Mouse (Mus musculus) left cerebral cortex, postnatal 4 days (tissue): ENCODE measurements at regions not wholly inside any gene's neighbourhood (a gene's known extent, or its start where the extent isn't known, plus 50 kb on each side); places are given as distances from the start of the nearest gene placed in this dataset.
A peak's percentile ranks its signal among the peaks of the same experiment; 100 is the strongest.

Experiments
- DNase-seq: peaks from one replicate; pipeline ENCODE4 v3.0.0-alpha.2; 2022
- intact Hi-C: fragments of 180-260 bp; cut with DNase I; formaldehyde crosslinking; loops from one replicate; pipeline ENCODE4 v1.15.1; 2025

DNA sequence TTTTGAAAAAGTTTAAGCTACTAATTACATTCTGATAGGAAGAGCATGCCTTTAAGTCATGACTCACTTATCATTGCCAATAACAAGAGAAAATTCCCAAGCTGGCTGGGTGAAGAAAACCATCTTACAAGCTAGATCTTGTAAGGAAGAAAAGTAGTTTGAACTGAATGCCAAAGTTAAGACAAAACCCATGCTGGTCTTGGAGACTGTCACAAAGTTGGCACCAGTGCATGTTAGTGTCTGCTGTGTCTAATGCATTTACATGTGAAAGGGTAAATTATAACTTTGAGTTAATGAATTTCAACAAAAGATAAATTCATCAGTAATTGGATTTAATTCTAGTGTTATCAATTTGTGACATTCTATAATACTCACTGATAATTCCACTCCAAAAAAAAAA is 533.6 kb upstream of the Fam241a start:
- DNase-seq, result no peak
- intact Hi-C loops, result no loop called here

DNA sequence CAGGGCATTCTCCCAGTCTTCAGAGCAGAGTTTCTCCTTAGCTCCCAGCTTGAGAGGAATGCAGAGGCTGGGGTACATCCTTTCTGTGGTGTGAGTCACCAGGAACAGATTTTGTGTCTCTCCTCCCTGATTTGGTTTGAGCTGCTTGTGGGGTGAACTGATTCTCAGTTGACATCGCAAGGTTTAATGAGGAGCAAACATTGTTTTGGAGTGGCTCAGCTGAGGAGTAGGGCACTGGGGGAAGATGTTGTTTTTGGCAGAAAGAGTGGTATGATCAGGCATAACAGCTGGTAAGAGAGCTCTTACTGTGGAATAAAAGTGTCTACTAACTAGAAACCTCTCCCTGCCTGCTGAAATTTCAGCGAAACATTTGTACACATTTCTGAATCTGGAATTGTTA is 519.4 kb upstream of the Fam241a start:
- intact Hi-C loops, result no loop called here
- DNase-seq, result no peak

DNA sequence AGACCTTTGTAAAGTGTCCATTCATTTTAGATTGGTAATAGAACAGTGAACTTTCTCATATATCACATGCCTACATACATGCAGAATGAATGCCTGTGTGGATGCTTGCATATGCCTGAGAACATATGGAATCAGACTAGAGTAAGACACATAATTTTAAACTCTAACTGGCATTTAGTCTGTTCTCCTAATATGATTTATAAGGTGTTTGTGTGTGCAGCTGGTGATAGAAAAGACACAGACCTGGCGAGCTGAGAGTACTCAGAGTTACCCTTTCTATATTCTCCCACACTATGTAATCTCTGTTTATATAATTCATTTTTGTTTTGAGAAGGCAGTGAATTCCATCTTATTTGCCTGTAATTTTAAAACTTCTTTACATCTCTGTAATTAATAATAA is 517.4 kb upstream of the Fam241a start:
- no peak for DNase-seq
- intact Hi-C loops, result no loop called here

DNA sequence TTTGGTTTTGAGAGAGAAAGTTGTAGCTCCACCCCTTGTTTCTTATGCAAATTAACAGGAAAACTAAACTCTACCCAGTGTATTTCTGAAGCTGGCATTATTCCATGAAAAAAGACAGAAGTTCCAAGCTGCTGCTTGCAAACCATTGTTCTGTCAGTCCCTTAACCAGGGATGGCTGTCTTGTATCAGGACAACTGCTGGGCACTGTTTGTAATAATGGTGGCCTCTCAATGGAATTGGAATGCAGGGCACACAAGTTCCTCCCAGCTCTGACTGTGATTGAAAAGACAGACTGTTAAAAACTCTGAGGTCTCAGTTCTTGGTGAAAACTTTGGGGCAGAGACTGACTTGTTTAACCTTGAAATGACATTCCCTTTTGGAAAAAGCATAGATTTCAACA is 516.0 kb upstream of the Fam241a start:
- intact Hi-C loops, result no loop called here
- no peak for DNase-seq

DNA sequence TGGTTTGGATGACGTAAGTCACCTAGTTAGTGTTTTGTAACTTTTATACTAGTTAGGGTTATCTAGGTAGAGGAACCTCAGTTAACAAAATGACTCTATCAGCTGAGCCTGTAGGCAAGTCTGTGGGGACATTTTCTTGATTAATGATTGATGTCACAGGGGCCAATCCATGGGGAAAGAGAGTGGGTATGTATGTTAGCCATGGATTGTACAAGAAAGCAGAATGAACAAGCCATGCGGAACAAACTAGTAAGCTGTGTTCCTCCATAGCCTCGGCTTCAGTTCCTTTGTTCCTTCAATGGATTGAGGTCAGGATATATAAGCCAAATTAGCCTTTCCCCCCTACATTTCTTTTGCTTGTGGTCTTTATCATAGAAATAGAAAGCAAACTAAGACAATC is 498.7 kb upstream of the Fam241a start:
- intact Hi-C loops, result no loop called here
- no peak for DNase-seq

DNA sequence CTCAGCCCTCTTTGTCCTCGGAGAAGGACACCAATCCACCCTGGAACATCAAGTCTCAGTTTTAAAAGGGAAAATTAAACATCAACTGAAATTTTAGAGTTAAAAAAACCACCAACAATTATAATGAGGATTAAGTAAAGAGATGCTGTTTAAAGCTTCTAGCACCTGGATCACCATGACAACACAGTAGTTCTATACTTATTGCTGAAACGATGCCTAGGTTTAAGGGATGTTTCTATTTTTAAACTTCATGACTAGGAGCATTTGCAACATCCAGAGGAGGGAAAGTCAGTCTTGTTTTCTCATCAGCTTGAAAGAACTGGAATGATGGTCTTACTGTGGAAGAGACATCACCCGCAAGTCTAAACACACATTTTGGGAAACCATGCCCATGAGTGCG is 484.5 kb upstream of the Fam241a start:
- DNase-seq, result no peak
- intact Hi-C loops, result no loop called here

DNA sequence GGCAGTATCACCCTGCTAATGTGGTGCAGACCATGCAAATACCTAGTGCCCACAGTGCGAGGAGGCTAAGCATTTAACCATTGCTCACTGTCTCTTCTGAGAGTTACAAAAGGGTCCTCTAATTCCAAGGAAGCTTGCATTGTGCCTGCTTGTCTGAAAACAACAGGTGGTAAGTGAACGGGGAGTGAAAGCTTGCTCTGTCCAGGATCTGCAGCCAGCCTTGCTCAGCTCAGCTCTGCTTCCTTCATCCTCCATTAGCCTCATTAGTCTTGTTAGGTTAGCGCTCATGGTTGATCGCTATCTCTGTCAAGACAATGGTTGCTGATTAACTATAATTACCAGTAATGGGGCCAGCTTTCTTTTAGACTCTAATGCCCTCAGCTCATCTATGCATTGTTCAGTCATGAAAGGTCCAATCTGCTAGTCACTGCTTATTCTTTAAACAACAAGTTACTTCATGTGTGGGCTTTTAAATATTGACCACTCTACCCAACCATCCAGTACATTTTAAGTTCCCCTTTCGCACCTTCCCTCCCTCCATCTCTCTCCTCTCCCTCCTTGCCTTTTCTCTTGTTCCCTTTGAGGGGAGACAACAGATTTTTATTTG is 473.5 kb upstream of the Fam241a start:
- intact Hi-C loops, result no loop called here
- DNase-seq, result no peak

DNA sequence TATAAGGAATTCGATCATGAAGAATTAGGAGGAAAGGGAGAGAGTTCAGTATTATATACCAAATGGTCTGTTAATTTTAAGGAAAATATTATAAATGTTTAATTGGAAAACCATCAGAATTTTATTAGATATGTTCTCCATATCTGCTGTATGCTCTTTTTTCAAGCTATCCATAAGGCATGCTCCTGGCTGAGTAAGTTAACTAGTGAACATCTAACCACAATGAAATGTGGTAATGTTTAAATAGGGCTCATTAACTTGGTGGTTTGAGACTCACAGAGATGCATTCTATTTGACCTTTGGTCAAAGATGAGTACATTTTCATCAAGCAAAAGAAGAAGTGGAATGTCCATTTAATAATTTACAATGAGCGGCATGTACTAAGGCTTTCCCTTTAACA is 466.2 kb upstream of the Fam241a start:
- intact Hi-C loops, result no loop called here
- DNase-seq, result no peak

DNA sequence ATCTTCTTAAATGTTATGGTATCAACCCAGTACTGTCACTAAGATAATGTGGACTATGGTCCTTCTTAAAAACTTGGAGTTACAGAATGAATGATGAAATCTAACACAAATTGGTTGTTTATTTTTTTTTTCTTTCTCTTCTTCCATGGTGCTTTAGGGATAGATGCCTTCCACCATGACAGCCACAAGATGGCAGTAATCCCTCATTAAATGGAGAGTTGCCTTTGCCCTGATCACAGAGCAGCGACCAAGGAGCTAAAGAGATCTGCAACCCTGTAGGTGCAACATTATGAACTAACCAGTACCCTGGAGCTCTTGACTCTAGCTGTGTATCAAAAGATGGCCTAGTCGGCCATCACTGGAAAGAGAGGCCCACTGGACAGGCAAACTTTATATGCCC is 453.0 kb upstream of the Fam241a start:
- DNase-seq, result peak; percentile 29
- intact Hi-C loops, result loop anchor here (1.0 kb wide), 1 partner anchor 855 kb away; no protein-coding TSS in a partner anchor

DNA sequence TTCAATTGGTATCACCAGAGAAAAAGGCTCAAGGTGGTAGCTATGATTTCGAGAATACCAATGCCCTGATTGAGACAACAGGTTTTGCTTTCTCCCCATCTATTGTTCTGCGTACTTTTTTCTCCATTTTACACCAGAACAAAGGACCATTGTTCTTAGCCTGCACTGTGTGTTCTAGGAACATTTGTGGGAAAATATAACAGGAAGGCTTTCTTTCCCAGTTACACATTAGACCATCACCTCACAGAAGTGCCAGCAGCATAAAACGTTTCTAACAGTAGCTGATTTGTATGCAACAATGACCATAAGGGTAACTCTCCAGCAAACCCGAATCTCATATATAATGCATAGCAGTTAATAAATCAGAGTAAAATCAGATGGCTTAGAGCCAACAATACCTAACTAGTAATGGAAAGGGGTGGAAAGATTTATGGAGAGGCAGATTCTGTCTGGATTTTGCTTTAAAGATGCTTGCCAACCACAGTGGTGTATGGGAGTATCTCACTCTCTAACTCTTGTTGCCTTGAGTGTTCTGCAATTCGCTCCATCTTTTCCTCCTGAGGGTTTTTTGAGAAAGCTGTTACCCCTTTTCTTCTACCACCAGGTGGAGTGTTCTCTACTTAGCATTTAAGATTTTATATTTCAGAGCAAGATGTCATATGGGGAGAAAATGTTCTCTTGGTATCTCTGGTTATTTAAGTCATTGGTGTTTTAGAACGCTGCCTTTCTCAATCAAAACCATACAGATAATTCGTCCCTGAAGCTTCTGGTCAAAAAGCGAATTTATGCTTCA is 451.9 kb upstream of the Fam241a start:
- intact Hi-C loops, result no loop called here
- DNase-seq, result no peak

DNA sequence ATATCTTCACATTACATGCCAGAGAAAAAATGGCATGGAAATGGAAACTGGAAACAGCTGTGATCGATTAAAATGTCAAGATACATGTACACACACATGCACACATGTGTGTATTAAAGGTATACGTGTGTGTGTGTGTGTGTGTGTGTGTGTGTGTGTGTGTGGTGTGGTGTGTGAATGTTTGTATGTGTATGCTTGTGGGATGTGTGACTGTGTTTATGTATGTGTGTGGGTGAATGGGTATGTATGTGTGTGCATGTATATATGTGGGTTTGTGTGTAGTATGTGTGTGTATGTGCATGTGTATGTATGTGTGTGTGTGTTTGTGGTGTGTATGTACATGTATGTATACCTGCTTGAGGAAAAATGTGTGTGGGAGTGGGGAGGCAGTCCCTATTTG is 441.4 kb upstream of the Fam241a start:
- intact Hi-C loops, result loop anchor here (5.0 to 10.0 kb wide), 2 partner anchors 153 to 250 kb away; no protein-coding TSS in a partner anchor
- no peak for DNase-seq

DNA sequence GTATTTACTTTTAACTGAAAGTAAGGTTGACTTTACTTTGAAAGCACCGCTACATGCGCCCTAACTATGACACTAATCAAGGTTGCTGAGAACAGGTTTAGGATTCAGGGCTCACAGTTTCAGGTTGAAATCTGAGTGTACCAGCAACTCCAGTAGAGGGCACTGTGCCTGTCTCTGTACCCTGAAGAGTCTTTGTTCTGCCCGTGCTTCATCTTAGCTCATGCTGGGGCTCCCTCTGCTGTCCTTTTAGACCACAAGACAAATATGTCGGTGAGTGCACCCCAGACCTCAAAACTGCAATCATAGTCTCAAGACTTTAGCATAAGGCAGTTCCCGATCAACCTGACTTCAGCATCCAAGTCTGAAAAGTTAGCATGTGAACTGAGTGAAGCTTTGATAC is 440.9 kb upstream of the Fam241a start:
- intact Hi-C loops, result loop anchor here (5.0 to 10.0 kb wide), 2 partner anchors 152 to 250 kb away; no protein-coding TSS in a partner anchor

DNA sequence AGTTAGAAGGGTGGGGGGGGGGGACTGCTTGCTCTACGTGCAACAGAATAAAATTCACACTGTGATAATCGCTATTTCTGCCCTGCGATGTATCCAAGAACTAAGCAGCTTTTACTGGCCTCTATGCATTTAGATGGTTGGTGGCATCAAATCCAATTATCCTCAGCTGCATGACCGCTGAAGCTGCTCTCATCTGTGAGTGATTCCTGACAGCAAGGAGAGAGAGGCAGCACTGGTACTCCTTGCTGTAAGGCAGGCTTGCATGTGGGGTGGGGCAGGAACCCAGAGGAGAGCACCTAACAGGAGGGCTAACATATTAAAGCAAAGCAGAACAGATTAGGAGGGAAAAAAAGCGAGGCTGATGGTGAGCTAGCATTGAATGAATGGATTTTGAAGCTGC is 431.6 kb upstream of the Fam241a start:
- peak; percentile 2 for DNase-seq
- intact Hi-C loops, result no loop called here

More for the DNA sequence above, 440.9 kb upstream of the Fam241a start:
- DNase-seq, result peak; percentile 78

DNA sequence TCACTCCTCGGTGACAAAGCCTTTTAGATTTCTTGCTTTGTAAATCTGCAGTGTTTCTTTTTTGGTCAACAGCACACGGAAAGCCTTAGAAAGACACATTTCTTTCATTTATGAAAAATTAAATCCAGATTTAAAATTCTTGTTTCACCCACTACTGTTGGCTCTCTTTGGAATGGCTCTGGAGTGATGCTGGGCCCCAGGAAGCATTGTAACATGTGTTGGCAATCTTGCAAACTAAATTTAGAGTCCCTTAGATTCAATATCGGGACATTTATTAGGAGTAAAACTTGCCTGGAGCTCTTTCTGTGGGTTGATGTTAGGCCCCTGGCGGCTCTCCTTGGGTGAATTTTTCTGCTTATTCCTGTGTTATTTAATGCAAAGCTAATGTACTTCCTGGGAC is 405.2 kb upstream of the Fam241a start:
- intact Hi-C loops, result no loop called here
- no peak for DNase-seq

DNA sequence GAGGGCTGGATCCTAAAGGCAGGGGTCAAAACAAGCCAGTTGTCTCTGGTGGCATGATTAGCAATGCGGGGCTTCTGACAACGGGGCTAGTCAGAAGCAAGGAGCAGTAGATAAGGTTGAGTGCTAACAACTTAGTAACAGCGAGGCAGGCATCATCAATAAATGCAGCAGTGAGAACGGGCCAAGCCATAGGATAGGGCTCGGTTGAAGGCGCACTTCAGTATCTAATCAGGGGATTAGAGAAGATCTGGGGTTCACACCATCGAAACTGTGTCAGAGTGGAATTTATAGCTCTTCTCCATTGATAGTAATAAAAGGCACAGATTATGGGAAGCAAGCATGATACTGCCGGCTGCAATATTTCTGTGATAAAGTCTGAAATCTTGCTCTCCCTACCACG is 402.0 kb upstream of the Fam241a start:
- intact Hi-C loops, result no loop called here
- no peak for DNase-seq

DNA sequence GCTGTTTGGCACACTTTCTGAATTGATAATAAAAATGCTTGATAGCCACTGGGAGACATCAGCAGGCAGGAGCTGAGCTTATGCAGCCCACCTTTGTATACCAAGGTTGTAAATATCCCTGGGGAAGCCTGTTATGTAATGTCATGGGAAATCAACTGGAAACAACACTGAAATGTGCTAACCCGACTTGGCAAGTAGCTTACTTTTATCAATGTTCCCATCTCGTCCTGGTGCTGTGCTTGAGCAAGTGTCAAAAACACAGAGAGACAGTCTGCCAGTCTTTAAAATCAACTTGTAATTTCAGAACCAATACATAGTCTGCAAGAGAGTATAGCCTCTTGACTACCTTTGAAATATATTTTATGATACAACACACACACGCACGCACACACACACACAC is 391.7 kb upstream of the Fam241a start:
- intact Hi-C loops, result no loop called here
- DNase-seq, result no peak

DNA sequence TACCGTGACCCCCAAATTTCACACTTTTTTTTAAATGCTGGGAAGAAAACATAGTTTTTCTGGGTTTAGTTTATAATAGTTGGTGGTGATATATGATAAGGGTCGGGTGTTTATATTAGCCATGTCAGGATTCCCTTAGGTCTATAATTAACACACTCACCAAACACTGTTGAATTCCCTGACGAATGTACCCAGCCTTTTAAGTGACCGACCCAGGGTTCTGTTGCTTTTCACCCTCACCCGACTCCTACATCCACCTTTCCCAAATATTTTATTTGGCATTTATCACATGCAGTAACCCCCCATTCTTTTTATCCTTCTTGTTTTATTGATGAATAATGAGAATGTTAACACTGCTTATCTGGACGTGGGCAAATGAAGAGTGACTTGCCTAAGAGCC is 389.1 kb upstream of the Fam241a start:
- intact Hi-C loops, result no loop called here
- DNase-seq, result no peak

DNA sequence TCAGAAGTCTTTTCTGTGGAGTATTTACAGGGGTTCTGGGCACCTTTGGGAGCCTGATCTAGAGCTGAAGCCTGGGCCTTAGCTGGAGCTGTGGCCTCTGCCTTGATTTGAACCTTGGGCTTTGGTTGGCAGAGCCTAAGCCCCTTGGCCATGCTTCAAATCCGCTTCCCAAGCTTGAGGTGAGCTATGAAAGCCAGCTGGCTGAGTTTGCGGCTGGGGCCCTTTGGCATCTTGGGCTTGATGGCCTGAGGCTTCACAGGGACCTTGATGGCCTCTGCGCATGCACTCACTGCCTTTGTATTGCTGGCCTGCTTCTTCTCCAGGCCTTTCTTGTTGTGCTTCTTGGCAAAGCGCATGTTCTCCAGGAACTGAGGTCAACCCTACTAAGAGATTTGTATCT is 384.5 kb upstream of the Fam241a start:
- intact Hi-C loops, result no loop called here
- DNase-seq, result no peak

DNA sequence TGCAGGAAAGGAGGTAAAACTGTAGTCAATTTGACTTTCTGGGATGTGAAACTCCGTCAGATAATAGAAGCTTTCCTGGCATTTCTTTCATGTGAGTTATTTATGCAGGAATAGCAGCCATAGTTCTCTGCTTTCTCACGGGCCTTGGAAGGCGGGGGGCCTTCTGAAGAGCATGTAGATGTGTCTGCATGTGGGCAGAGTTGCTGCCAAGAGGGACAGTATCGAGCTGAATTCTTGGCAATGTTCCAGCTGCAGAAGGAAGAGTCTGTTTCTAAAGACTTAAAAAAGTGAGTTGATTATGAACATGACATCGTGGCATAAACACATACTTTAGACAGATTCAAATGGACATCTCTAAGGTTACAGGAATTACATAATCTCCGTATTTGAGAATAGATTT is 374.5 kb upstream of the Fam241a start:
- DNase-seq, result peak; percentile 53
- intact Hi-C loops, result no loop called here

DNA sequence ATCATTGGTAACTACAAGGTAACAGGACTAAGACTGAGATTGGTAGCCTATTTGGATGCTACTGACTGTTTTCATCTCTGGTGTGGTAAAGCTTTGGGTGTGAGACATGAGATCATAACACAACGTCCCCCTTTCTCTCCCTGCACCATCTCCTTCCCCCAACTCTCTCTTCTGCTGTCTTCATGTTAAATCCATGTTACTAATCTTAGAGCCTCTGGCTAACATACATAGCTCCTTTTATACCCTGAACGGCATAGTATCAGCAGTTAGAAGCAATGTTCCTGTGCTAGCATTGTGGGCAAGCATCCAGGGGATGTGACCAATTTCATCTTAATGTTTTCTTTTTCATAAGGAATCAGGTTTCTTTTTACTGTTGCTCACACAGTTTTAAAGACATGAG is 365.1 kb upstream of the Fam241a start:
- intact Hi-C loops, result no loop called here
- DNase-seq, result no peak

DNA sequence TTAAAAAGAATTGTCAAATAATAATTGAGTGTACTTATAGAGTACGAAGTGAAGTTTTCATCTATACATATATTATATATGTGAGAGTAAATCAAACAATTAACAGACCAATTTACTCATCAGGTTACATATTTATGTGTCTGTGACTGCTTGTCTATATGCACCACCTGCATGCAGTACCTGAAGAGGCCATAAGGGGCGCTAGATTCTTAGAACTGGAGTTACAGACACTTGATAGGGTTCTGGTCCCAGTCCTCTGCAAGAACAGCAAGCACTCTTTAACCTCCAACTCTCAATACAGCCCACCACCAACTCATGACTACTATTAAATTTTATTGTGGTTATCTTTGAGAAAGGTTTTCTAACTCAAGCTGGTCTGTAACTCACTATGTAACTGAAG is 351.7 kb upstream of the Fam241a start:
- DNase-seq, result peak; percentile 2
- intact Hi-C loops, result no loop called here

DNA sequence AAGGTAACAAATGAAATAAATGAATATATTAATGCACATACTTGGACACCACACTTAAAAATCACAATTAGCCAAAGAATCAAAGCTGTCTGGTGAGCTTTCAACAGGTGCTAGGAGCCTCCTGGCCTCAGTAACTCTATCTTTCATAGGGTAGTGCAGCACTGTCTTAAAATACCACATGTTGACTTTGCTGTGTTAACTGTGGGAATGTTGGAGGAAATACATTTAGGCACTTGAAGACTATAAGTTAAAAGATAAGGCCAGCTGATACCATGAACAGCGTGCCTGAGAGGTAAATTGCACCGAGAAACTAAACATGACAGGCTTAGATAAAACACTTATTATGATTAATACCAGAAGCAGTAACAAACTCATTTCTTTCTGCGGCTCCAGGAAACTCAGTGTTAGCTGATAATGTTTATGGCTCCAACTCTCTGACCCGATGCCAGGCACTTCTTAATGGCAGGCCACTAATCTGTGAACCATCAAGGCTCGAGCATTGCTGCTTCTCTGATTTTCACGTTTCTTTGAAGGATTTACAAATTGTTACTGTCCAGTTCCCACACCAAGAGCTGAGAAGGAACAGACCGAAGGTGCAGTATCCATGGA is 343.8 kb upstream of the Fam241a start:
- intact Hi-C loops, result no loop called here
- DNase-seq, result no peak
